Mouse (Mus musculus) liver, adult (tissue): Measurements from ENCODE around the gene Serinc2.

Experiments
- GATA4 ChIP-seq: IDR thresholded peaks from 2 replicates; pipeline ENCODE4 v1.6.1; 2014; ENCODE audit warnings: mild to moderate bottlenecking, low read length; ENCODE audit not compliant: insufficient replicate concordance

The Serinc2 gene

DNA sequence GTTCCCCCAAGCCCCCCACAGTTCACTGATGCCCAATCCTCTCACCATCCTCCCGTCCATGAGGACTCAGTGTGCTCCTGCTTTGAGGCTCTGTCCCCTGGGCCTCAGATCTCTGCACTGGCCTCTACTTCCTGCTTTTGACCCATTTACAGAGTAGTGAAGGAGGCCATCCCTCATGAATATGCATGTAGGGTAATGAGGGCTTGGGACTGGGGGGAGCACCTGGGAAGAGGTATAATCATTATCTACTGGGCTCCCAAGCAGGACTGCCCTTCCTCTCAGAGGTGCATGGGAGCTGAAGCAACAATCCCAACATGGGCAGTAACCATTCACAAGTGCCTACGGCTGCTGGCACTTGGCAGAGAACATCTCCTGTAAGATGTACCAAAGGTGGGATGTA is at the start of gene Serinc2:
Gene Serinc2, minus strand, starts transcription at position 101 of the 400 bp plus-strand sequence.
- no peak for TF ChIP-seq GATA4

DNA sequence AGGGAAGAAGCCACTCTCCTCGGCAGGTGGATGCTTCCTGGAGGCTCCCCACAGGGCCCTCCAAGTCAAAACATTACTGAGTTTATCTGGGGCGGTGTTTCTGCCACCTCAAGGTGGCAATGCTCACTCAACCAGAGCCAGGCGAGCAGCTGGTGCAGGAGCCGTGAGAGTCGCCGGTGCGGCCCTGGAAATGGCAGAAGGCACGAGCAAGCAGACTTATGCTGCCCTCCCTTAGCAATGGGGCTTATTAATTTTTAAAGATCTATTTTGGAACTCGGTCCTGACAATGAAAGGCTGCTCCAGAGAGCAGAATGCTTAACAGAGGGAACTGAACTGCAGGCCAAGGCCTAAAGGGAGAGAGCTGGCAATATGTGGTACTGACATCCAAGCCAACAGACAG is 48.4 kb upstream of the Serinc2 start:
- no peak for TF ChIP-seq GATA4

DNA sequence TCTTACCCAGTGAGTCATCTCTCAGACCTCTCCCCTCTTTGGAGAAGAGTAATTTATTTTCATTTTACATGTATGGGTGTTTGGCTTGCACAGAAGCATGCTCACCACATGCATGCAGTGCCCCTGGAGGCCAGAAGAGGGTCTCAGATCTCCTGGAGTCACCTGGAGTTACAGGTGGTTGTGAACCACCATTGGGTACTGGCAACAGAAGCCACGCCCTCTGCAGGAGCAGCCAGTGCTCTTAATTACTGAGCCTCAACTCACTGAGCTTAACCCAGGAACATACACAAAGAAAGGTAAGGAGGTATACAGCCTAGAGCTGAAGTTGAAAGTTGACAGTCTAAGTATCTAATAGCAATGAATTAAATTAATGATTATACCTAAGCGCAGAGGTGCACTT is 46.4 kb upstream of the Serinc2 start:
- no peak for TF ChIP-seq GATA4

DNA sequence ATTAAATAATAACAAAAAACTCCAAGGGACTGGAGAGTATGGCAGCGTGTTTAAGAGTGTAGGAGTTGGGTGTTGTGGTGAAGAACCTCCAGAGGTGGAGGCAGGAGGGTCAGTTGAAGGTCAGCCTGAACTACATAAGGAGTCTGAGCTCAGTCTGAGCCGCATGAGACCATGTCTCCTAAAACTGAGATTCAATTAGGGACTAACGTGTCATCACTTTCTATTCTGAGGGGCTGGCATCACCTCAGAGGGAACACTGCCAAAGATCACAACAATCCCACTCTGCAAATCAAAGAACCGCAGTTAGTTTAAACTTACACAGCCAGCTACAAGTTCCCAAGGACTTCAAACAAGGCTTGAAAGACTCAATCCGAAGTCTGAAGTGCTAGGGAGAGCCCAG is 44.6 kb upstream of the Serinc2 start:
- TF ChIP-seq GATA4, result no peak

DNA sequence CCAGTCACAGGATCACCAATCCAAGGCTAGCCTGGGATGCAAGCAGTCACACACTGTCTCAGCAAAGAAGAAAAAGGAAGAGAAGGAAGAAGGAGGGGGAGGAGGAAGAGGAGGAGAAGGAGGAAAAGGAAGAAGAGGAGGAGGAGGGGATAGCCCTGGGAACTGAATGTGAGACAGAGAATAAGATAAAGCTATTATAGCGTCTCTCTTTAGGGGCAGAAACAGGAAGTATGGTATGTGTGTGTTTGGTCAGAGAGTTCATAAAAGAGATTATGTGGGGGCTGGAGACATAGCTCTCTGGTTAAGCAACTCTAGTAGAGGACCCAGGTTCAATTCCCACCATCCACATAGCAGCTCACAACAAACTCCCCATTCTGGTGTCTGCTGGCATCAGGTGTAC is 44.2 kb upstream of the Serinc2 start:
- no peak for TF ChIP-seq GATA4

DNA sequence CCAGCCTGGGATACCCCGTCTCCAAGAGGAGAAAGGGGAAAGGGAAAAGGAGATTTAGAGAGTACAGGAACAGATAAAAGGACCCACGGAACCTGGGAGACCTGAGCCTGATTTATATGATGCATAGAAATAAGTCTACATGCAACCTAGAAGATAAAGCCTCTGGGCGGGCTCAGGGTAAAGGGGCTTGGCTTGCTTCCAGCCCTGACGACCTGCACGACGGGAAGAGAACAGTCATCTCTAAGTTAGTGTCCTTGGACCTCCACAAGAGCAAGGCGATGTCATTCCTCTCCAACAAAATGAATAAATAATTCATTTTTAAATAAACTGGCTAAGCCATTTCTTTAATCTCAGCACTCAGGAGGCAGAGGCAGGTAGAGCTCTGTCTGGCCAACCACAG is 43.6 kb upstream of the Serinc2 start:
- TF ChIP-seq GATA4, result no peak

DNA sequence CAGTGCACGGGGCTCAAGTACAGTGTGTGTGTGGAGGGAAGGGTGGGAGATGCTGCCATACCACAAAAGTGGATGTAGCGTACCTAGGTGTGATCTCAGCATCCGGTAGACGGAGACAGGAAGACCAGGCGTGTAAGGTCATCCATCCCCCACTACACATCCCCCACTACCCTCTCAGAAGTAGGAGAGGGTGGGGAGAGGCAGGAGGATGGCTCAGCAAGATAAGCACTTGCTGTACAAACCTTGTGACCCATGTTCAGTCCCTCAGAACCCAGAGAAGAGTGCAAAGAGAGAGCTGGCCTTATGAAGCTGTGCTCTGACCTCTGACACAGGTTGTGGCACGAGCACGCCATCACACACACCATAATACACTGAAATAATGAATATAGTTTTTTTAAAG is 42.6 kb upstream of the Serinc2 start:
- TF ChIP-seq GATA4, result no peak

DNA sequence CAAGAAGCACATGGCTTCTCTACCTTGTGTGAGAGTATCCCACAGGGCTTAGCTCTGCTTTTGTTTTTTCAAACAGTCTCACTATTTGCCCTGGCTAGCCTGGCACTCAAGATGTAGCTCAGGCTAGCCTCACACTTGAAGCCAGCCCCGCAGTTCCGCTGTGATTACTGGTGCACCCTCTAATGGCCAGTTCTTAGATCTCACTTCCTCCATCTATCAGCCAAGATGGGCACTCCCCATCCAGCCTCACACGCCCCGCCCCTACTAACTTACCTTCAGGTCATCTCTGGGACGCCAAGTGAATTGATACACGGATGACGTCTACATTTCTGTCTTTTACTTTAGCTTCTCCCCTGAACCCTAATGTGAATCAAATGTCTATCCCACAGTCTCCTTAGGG is 40.6 kb upstream of the Serinc2 start:
- no peak for TF ChIP-seq GATA4

DNA sequence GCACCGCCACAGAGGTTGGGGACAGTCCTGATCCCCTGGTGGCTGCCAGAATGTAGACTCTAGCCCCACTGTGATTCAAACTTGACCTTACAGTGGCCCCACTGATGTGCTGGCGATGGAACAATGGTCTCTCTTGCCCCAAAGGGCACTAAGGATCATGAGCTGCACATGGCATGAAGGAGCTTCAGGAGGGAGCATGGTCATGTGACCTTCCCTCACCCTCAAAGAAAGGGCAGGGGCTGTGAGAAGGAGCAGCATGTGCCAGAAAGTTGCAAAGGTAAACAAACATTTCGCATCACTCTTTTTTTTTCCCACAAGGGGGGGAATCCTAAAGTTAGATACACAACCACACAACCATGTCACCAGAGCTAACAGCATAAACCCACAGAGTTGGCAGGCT is 39.1 kb upstream of the Serinc2 start:
- TF ChIP-seq GATA4, result no peak

DNA sequence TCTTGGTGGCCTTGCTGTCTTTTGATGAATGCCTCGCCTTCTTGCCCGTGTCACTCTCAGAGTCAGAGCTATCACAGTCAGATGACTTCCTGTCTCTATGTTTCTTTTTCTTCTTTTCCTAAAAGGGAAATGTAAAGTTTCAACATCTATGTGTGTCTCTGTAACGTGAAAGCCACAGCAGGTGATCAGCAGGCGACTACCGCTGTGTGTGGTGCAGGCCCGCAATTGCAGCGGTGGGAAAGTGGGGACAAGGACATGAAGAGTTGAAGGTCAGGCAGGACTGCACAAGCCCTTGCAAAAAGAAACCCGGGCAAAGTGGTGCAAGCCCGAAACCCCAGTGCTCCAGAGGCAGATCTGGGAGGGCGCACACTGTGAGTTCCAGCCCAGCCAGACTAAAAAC is 37.7 kb upstream of the Serinc2 start:
- no peak for TF ChIP-seq GATA4

DNA sequence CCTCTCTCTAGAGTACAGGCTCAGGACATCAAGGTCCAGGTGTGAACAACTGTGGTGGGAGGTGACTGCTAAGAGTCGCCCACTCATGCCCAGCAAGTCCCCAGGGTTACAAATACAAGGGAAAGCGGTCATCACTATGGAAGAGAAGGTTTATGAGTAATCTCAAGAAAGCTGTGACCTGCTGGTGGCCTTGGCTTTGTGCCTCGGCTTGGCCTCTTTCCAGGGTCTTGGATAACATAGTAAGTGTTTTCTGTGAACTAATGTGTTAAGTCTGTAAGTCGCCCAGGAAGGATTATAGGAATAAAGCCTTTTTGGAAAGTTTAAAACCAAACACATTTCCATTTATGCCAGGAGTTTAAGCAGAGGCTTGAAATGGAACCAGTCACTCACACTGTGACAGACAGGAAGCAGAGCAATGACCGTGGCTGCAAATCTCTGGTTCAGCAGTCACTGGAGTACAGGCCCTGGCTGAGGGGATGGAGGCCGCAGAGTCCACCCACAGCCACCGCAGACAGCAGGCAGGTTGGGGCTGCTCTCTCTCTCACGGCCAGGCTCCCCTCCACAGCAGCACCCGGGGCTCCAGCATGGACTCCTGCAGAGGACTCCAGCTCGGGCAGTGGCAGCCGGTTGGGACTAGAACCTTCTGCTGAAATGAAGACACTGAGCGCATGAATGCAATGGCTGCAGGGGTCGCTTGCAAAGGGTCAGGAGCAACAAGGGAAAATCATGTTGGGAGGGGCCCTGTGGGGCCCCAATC is 36.9 kb upstream of the Serinc2 start:
- TF ChIP-seq GATA4, result no peak

DNA sequence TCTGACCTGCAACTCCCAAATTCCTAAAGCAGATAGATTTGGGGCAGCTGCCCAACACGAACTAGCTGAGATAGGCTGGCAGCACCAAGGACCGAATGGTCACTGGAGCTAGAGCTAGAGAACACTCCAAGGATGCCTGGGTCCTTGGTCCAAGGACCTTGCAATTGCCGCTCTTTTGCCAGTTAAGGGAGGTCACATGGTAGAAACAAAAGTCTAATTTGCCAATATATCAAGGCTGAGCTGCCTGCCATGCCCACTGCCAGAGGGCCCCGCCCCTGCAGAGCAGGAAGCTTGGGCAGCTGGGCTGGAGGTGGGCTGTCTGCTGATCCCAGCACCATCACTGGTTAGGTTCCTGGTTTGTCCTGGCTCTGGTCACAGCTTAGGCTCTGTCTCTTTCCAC is 34.5 kb upstream of the Serinc2 start:
- no peak for TF ChIP-seq GATA4

DNA sequence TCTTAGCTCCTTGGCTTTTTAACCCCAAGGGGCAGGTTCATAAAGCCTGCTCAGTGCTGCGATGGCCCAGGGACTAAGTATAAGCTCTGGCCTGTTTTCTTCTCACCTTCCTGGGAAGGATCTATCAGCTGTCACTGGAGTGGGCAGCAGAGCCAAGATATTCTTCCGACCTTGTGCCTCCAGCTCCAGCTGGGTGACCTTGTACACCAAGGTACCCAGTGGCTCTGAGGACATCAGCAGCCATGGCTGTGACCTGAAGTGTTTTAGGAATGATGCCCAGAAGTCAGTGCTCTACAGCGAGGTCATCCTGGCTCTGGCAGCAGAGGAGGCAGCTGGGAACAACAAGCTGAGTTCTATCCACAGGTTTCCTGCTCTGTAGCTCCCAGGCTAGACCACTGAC is 33.5 kb upstream of the Serinc2 start:
- no peak for TF ChIP-seq GATA4

DNA sequence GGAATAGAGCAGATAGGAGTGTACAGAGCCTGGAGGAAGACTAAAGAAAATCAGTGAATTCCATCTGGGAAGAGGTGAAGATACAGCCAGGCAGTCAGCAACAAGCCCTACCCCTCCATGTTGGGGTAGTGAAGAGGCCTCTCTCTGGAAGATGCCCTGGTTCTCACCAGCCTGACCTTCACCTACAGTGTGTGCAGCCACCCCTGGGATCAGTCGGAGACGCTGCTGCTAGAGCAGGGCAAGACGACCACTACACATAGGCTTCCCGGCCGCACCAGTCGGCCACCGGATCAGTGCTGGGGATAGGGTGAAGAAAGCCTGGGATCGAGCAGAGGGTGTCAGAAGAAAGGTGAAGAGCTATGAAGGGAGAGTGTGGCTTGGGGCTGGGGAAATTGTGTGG is 30.2 kb upstream of the Serinc2 start:
- TF ChIP-seq GATA4, result no peak

DNA sequence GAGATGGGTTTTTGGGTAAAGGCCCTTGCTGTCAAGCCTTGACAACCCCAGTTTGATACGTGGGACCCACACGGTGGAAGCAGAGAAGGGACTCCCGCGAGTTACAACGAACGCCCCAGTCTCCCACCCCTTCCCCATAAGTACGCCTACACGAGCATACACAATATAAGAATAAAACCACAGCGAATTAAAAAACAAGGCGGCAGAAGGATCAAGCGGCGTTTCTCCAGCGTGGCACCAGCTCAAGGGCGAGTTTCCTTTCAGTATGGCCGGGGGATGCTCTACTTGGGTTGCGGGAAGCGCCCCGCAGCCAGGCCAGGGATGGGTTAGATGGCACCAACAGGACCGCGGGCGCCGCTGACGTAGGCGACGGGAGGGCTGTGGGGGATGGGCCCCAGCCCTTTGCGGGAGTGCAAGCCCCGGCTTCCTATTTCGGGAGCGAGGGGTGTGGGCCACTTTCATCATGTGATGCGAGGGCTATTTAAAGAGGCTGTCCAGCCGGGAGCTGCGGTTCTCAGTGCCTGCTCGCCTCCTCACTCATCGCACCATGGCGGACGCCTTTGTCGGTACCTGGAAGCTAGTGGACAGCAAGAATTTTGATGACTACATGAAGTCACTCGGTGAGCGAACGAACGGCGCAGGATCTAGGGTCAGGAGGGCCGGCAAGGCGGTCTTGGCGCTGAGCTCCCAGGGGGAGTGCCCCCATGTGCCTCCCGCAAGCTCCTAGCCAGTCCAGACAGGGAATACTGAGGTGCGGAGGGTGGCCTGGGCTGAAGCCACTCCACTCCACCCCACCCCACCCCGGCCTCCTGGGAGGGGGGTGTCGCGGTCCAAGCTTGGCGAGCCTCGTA is 29.5 kb upstream of the Serinc2 start, which contains the start of the genes Fabp3 and Gm10570:
Gene Fabp3, plus strand, starts transcription at position 365 of the 851 bp plus-strand sequence.
Gene Gm10570, minus strand, starts transcription at position 444 of the 851 bp plus-strand sequence.
- TF ChIP-seq GATA4, result no peak

DNA sequence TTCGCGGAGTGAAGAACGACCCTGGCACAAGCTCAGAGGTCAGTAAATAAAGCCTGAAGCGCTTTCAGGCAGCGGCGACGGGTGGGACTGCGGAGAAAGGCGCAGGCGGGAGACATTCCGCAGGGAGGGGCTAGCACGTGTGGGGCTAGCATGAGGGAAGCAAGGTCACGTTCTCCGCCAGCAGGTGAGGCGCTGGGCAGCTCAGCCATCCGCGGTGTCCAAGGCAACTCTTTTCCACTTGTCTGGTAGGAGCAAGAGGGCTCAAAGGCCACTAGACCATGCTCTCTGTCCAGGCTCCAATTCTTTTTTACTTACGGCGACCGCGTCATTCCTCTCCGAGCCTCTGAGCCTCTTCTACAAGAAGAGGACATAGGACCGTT is 28.8 kb upstream of the Serinc2 start:
- no peak for TF ChIP-seq GATA4
